ENCODE assay signal across 8 mouse cellular contexts in the genomic region with DNA sequence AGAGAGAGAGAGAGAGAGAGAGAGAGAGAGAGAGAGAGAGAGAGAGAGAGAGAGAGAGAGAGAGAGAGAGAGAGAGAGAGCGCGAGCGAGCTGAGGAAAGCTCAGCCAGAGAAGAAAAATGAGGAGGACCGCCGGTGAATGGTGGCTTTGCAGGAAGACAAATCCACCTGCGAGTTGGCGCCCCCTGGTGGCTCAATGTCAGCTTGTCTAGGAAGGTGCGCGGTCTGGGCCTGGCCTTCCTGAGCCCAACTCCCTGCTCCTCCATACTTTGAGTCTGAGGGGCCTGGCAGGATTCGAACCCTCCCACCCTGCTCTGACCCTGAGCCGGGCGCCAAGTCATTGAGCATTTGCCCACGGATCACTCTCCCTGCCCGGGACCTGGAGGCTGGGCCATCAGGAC. TPM values are rescaled to one million over a fixed set of nuclear protein-coding genes. Genes with fewer than 3 reads are reported as not detected.
DNase-seq lines count a peak whose midpoint lies in the region; ATAC-seq and TF ChIP-seq lines count a peak whose summit lies in the region.

No protein-coding gene starts in this region.

- no peak for TF ChIP-seq POLR2A in brain, embryonic 14.5 days (IDR thresholded peaks at IDR 0.05; ENCODE audit: borderline replicate concordance, extremely low read depth, insufficient read depth, insufficient read length, poor library complexity, severe bottlenecking)

- H3K4me2 ChIP-seq in heart, embryonic 12.5 days: peak overlapping the region; percentile 67
- H3K4me2 ChIP-seq in liver, embryonic 11.5 days: peak overlapping the region; percentile 47
- peak overlapping the region; percentile 57 for H3K4me2 ChIP-seq in stomach, embryonic 15.5 days

- H3K27ac ChIP-seq in heart, embryonic 12.5 days (ENCODE audit: poor library complexity, severe bottlenecking): no peak overlapping the region
- no peak overlapping the region for H3K27ac ChIP-seq in liver, embryonic 11.5 days (ENCODE audit: low read depth, low read length)
- no peak overlapping the region for H3K27ac ChIP-seq in stomach, embryonic 15.5 days

- H3K9ac ChIP-seq in heart, embryonic 12.5 days: no peak overlapping the region
- no peak overlapping the region for H3K9ac ChIP-seq in liver, embryonic 11.5 days (ENCODE audit: low read depth, low read length)
- H3K9ac ChIP-seq in stomach, embryonic 15.5 days: no peak overlapping the region

- H3K4me3 ChIP-seq in C2C12 (ENCODE audit: insufficient read depth, poor library complexity, severe bottlenecking): no peak overlapping the region
- peak overlapping the region; percentile 39 for H3K4me3 ChIP-seq in heart, embryonic 12.5 days
- H3K4me3 ChIP-seq in liver, embryonic 11.5 days (ENCODE audit: low read depth, low read length): peak overlapping the region; percentile 17; the same call in 1 of the 2 replicates
- peak overlapping the region; percentile 33 for H3K4me3 ChIP-seq in stomach, embryonic 15.5 days (replicated peaks)

- no peaks in the 10 kb centered on the region for H3K79me2 ChIP-seq in C2C12 (ENCODE audit: control insufficient read depth, insufficient read depth)

- peak; percentile 56 for ATAC-seq in erythroid progenitor cell, adult 5-6 weeks (replicated peaks; ENCODE audit: low FRiP score, poor library complexity, severe bottlenecking)
- no peak for ATAC-seq in heart, embryonic 12.5 days (ENCODE audit: insufficient number of reproducible peaks, low FRiP score)
- no peak for ATAC-seq in liver, embryonic 11.5 days (replicated peaks; ENCODE audit: low FRiP score)
- 0 out of 2 replicates have a peak, but pooled peaks have one; percentile 25 for ATAC-seq in stomach, embryonic 15.5 days (ENCODE audit: insufficient read depth, low FRiP score, low read depth)

- WGBS in heart, embryonic 12.5 days: 6% methylated on average over 14 of the region's 14 CpGs
- 6% methylated on average over 14 of the region's 14 CpGs for WGBS in liver, embryonic 11.5 days
- WGBS in stomach, embryonic 15.5 days: 4% methylated on average over 14 of the region's 14 CpGs

- H3K9me3 ChIP-seq in heart, embryonic 12.5 days (replicated peaks): no peaks in the 10 kb centered on the region
- no peaks in the 10 kb centered on the region for H3K9me3 ChIP-seq in liver, embryonic 11.5 days (ENCODE audit: control insufficient read depth, low read length)
- H3K9me3 ChIP-seq in stomach, embryonic 15.5 days: no peaks in the 10 kb centered on the region

- H3K4me1 ChIP-seq in heart, embryonic 12.5 days (replicated peaks): peaks cover 27% of the 10 kb centered on the region
- no peaks in the 10 kb centered on the region for H3K4me1 ChIP-seq in liver, embryonic 11.5 days (replicated peaks; ENCODE audit: control insufficient read depth, insufficient read depth, low read length)
- H3K4me1 ChIP-seq in stomach, embryonic 15.5 days: peaks cover 14% of the 10 kb centered on the region

- peak; percentile 85 for TF ChIP-seq CTCF in C2C12 (IDR thresholded peaks at IDR 0.05; ENCODE audit: control insufficient read depth, insufficient read depth, insufficient read length)
- peak; percentile 99 for TF ChIP-seq CTCF in brain, embryonic 14.5 days (IDR thresholded peaks at IDR 0.05; ENCODE audit: borderline replicate concordance, extremely low read depth, insufficient read depth, insufficient read length)

- no peaks in the 10 kb centered on the region for H3K79me3 ChIP-seq in C2C12 (ENCODE audit: low read depth)

- no peak overlapping the region for H3ac ChIP-seq in C2C12 (ENCODE audit: control insufficient read depth, insufficient read length, low read depth)

- peak; percentile 96 for DNase-seq in brain, embryonic 14.5 days (ENCODE audit: low read depth)
- peak; percentile 95 for DNase-seq in kidney, postnatal 10 days
- peak; percentile 86 for DNase-seq in liver, embryonic 11.5 days (ENCODE audit: low spot score)
- peak; percentile 98 for DNase-seq in neural tube, embryonic 10.5 days (ENCODE audit: extremely low spot score, low spot score)

- H3K27me3 ChIP-seq in C2C12 (ENCODE audit: control insufficient read depth, insufficient read depth, insufficient read length): peaks cover 65% of the 10 kb centered on the region
- peaks cover 90% of the 10 kb centered on the region for H3K27me3 ChIP-seq in heart, embryonic 12.5 days (replicated peaks)
- H3K27me3 ChIP-seq in liver, embryonic 11.5 days (replicated peaks; ENCODE audit: control insufficient read depth, insufficient read depth, low read length): peaks cover 76% of the 10 kb centered on the region
- H3K27me3 ChIP-seq in stomach, embryonic 15.5 days (replicated peaks): peaks cover 62% of the 10 kb centered on the region

- H3K36me3 ChIP-seq in C2C12 (ENCODE audit: control insufficient read depth, insufficient read depth): no peaks in the 10 kb centered on the region
- H3K36me3 ChIP-seq in heart, embryonic 12.5 days: no peaks in the 10 kb centered on the region
- no peaks in the 10 kb centered on the region for H3K36me3 ChIP-seq in liver, embryonic 11.5 days (ENCODE audit: control insufficient read depth, insufficient read depth, low read length)
- no peaks in the 10 kb centered on the region for H3K36me3 ChIP-seq in stomach, embryonic 15.5 days

TF ChIP-seq in C2C12, 6 proteins besides CTCF, POLR2A, EP300 and RAD21:
- TF ChIP-seq FOSL1 (IDR thresholded peaks at IDR 0.05; ENCODE audit: insufficient read depth, low read length, poor library complexity, severe bottlenecking): no peak
- no peak for TF ChIP-seq USF1 (IDR thresholded peaks at IDR 0.05; ENCODE audit: low read depth)
- TF ChIP-seq CEBPB (IDR thresholded peaks at IDR 0.05; ENCODE audit: low read depth): no peak
- no peak for TF ChIP-seq MAX (IDR thresholded peaks at IDR 0.05)
- TF ChIP-seq MYOG (IDR thresholded peaks at IDR 0.05; ENCODE audit: control insufficient read depth, extremely low read depth, insufficient read length): no peak
- no peak for TF ChIP-seq MYOD1 (IDR thresholded peaks at IDR 0.05; ENCODE audit: control insufficient read depth, insufficient read length, low read depth)

RNA-seq across cellular contexts. Expression of a gene that starts 9.2 kb away (rescaled TPM):
- polyA plus RNA-seq in C2C12 (2012; fragmentation: generic; extraction: Trizol): not detected
- 9.3 and 30.0 TPM in 2 replicates for polyA plus RNA-seq in brain, embryonic 14.5 days (2012; rRNA removed)
- not detected in 2 replicates for total RNA-seq in erythroid progenitor cell, adult 5-6 weeks (2015; ENCODE audit: low replicate concordance)
- total RNA-seq in erythroid progenitor cell, adult 5-6 weeks (2017; ENCODE audit: low replicate concordance): not detected in 2 replicates
- 0.11 TPM in 1 of 2 replicates, not detected in the other for polyA plus RNA-seq in heart, embryonic 12.5 days (2016; fragmentation: Nextera tagmentation; extraction: Ambion mirVana)
- 0.05 TPM in 1 of 2 replicates, not detected in the other for polyA plus RNA-seq in liver, embryonic 11.5 days (2014; fragmentation: Nextera tagmentation; extraction: Ambion mirVana)
- 0.14 and 0.17 TPM in 2 replicates for polyA plus RNA-seq in stomach, embryonic 15.5 days (2015; fragmentation: Nextera tagmentation; extraction: Ambion mirVana)

RNA-seq across cellular contexts. Expression of a gene that starts 31.9 kb away (rescaled TPM):
- 0.69 TPM for polyA plus RNA-seq in C2C12 (2012; fragmentation: generic; extraction: Trizol)
- polyA plus RNA-seq in brain, embryonic 14.5 days (2012; rRNA removed): 8.6 and 8.9 TPM in 2 replicates
- total RNA-seq in erythroid progenitor cell, adult 5-6 weeks (2015; ENCODE audit: low replicate concordance): 4.2 TPM in 1 of 2 replicates, not detected in the other
- total RNA-seq in erythroid progenitor cell, adult 5-6 weeks (2017; ENCODE audit: low replicate concordance): 2.7 and 4.8 TPM in 2 replicates
- 9.1 and 10.6 TPM in 2 replicates for polyA plus RNA-seq in heart, embryonic 12.5 days (2016; fragmentation: Nextera tagmentation; extraction: Ambion mirVana)
- 2.3 and 2.5 TPM in 2 replicates for polyA plus RNA-seq in liver, embryonic 11.5 days (2014; fragmentation: Nextera tagmentation; extraction: Ambion mirVana)
- polyA plus RNA-seq in stomach, embryonic 15.5 days (2015; fragmentation: Nextera tagmentation; extraction: Ambion mirVana): 15.9 and 19.4 TPM in 2 replicates

RNA-seq across cellular contexts. Expression of a gene that starts 35.6 kb away (rescaled TPM):
- polyA plus RNA-seq in C2C12 (2012; fragmentation: generic; extraction: Trizol): 0.19 TPM
- polyA plus RNA-seq in brain, embryonic 14.5 days (2012; rRNA removed): not detected in 2 replicates
- not detected in 2 replicates for total RNA-seq in erythroid progenitor cell, adult 5-6 weeks (2015; ENCODE audit: low replicate concordance)
- not detected in 2 replicates for total RNA-seq in erythroid progenitor cell, adult 5-6 weeks (2017; ENCODE audit: low replicate concordance)
- not detected in 2 replicates for polyA plus RNA-seq in heart, embryonic 12.5 days (2016; fragmentation: Nextera tagmentation; extraction: Ambion mirVana)
- polyA plus RNA-seq in liver, embryonic 11.5 days (2014; fragmentation: Nextera tagmentation; extraction: Ambion mirVana): not detected in 2 replicates
- 0.36 and 0.52 TPM in 2 replicates for polyA plus RNA-seq in stomach, embryonic 15.5 days (2015; fragmentation: Nextera tagmentation; extraction: Ambion mirVana)

Comparison
In these comparisons a context has a peak if more than half of its experiments do, and no peak if none do; other contexts are left out.
1. ATAC-seq: peak in erythroid progenitor cell, adult 5-6 weeks (single experiment) and stomach, embryonic 15.5 days (single experiment); none in heart, embryonic 12.5 days (single experiment) and liver, embryonic 11.5 days (single experiment).
2. Peak in every context shown above with its lines, with median percentiles within 50 percentile points of each other: DNase-seq and H3K4me2 ChIP-seq.